Mouse (Mus musculus) adrenal gland, adult 2 months (tissue): Measurements from ENCODE around the gene Ank3. TPM values are rescaled to one million over a fixed set of nuclear protein-coding genes. Genes with fewer than 3 reads are reported as not detected.
A peak's percentile ranks its signal among the peaks of the same experiment; 100 is the strongest.

Experiments used
- DNase-seq: peaks from one replicate; pipeline ENCODE4 v3.0.0; 2021
- polyA plus RNA-seq: library from polyadenylated mRNA; depleted of rRNA; stranded (reverse); fragments of >200 nt; gene quantifications from 2 replicates; pipeline ENCODE4 v1.2.3, GENCODE M21; 2012
- total RNA-seq, 2 experiments: library from RNA; stranded (reverse); gene quantifications; 2 replicates each; pipeline ENCODE4 v1.2.3; 2021

Ank3 gene
- total and polyA plus RNA-seq, 3 experiments, result 0.79 to 12.9 (median 10.2) TPM

DNA sequence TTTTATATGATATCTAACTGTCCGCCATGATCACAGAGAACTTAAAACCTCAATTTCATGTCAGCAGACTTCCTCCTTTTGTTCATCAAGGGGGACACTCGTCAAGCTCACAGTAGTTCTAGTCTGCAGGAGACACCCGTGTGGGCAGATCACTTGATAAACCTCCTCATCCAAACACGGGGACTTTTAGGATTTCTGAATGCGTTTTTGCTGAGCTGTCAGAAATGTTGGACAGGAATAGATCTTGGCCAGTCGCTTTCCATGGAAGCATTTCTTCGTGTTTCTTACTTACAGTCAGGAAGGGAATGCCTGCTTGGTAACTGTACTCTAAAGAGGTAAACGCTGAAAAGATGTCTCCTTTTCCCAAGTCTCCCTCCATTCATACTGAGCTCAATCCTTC lies 598.5 kb downstream of the Ank3 start:
- no peak for DNase-seq

GRCm38 (mm10) chr10:70004058-70004457 lies 605.5 kb downstream of the Ank3 start:
- DNase-seq, result no peak

DNA sequence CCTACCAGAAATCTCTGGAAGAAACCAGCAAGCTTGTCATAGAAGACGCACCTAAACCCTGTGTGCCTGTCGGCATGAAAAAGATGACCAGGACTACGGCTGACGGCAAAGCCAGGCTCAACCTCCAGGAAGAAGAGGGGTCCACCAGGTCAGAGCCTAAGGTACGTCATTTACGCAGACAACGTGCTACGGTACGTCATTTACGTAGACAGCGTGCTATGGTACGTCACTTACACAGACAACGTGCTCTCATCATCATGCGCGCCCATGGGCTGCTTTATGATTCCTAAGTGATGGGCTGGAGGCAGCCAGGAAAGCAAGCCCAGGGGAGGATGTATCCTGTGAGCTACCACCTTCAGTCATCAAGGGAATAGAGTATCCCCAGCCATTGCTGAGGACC lies 606.3 kb downstream of the Ank3 start:
- DNase-seq, result no peak

GRCm38 (mm10) chr10:70006380-70006779 lies 607.8 kb downstream of the Ank3 start:
- DNase-seq, result no peak

- no peak for DNase-seq
These were observed 613.2 kb downstream of the Ank3 start for GRCm38 (mm10) chr10:70011738-70012137.

GRCm38 (mm10) chr10:70013931-70014330 lies 615.4 kb downstream of the Ank3 start:
- DNase-seq, result no peak

GRCm38 (mm10) chr10:70015201-70015600 lies 616.6 kb downstream of the Ank3 start:
- peak; percentile 50 for DNase-seq

DNA sequence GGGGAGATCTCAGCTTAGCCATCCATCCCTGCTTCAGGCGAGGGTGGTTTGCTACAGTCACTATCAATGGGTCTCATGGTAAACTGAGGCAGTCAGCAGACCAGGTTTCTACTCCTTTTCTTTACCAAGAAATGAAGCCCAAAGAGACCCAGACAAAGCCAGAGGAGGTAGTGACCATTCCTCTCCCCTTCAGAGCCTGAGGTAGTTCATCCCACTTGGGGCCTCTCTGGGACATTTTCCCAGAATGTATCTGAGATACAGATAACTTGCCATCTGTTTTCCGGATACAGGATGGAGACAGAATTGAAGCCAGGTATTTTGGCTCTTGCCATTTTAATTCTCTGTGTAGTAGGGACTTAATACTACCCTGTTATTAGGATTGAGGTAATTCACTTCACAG lies 620.1 kb downstream of the Ank3 start:
- no peak for DNase-seq

DNA sequence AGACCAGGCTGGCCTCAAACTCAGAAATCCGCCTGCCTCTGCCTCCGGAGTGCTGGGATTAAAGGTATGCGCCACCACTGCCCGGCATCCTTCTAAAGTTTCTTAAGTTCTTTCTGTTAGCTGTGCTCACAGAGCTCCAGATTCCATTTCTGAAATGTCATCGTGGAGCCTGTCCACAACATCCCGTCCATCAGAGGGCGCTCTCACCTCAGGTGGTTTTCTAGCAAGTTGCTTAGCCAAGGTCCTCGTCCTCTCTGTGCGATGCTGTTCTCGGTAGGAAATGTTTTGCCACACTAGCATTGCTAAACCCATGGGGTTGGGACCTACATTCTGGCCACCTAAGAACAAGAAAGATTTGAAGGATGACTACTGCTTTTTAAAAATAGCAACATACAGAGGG lies 623.1 kb downstream of the Ank3 start:
- peak; percentile 74 for DNase-seq

- DNase-seq, result no peak
These were observed 624.0 kb downstream of the Ank3 start for GRCm38 (mm10) chr10:70022596-70022995.

GRCm38 (mm10) chr10:70023861-70024260 lies 625.3 kb downstream of the Ank3 start:
- DNase-seq, result no peak

DNA sequence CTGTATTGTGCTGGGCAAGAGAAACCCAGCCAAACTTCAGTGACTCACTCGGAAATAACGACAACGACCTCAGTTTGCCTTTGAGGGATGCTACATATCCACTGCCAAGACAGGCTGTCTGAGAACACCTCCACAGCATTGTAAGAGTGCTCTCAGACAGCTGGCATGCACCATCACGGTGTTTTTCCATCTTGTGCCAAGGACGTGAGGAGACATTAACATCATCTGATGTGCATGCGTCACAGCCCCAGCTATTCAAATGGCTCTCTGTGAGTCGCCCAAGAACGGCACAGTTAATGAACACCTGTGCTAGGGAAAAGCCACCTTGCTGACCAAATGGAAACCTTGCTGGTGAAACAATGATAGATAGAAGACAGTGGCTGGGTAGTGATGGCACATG lies 633.4 kb downstream of the Ank3 start:
- DNase-seq, result peak; percentile 62

- no peak for DNase-seq
These were observed 634.4 kb downstream of the Ank3 start for GRCm38 (mm10) chr10:70032982-70033381.

DNA sequence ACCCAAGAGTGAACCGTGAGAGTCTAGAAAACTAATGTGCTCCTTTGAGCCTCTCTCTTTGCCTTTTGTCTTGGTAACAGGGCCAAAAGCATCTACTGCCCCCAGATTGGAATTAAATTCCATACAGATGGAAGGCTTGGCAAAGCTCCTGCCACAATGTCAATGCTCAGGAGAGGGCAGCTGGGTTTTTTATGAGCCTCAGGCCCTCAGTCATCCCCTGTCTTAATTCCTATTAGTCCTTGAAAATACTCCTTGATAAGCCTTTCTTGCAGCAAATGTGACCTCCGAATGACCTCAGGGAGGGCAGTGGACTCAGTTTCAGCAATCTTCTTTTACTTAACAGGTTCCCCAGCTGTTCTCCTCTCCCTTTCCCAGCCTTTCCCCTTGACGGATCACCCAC lies 635.3 kb downstream of the Ank3 start:
- DNase-seq, result no peak

- no peak for DNase-seq
These were observed 641.3 kb downstream of the Ank3 start for GRCm38 (mm10) chr10:70039871-70040291.

- no peak for DNase-seq
These were observed 643.0 kb downstream of the Ank3 start for GRCm38 (mm10) chr10:70041562-70041961.

GRCm38 (mm10) chr10:70045722-70046121 lies 647.1 kb downstream of the Ank3 start:
- DNase-seq, result no peak

- no peak for DNase-seq
These were observed 651.2 kb downstream of the Ank3 start for GRCm38 (mm10) chr10:70049771-70050170.

GRCm38 (mm10) chr10:70055291-70055690 lies 656.7 kb downstream of the Ank3 start:
- no peak for DNase-seq

- DNase-seq, result peak; percentile 82
These were observed 658.5 kb downstream of the Ank3 start for GRCm38 (mm10) chr10:70057064-70057463.

DNA sequence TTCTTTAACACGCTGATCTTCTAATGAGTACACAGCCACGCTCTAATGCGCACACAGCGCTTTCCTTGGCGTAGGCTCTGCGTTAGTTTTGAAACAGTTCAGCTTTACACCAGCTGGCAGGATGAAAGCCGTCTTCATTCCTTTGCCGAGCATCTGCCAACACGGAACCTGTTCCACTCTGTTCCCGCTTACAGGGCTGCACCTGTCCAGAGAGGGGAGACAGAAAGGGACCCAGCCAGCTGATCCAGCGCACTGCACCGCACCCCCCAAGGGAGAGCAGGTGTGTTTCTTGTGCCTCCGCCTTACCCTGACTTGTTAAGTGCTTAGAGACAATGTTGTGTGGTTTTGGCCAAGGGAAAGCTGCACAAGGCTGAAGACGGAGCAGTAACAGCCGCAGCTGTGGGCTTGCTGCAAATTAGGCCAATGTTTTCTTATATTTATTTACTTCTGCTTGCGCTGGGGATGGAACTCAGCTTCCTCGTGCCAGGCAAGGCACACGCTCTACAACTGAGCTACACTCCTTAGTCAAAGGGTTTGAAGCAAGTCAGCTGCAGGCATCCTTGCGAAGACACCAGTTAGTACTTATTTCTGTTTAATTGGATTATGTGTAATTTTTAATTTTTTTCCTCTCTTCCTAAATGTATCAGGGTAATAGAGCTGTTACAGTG lies 661.6 kb downstream of the Ank3 start:
- no peak for DNase-seq

- DNase-seq, result peak; percentile 58
These were observed 662.1 kb downstream of the Ank3 start for GRCm38 (mm10) chr10:70060689-70061081.

DNA sequence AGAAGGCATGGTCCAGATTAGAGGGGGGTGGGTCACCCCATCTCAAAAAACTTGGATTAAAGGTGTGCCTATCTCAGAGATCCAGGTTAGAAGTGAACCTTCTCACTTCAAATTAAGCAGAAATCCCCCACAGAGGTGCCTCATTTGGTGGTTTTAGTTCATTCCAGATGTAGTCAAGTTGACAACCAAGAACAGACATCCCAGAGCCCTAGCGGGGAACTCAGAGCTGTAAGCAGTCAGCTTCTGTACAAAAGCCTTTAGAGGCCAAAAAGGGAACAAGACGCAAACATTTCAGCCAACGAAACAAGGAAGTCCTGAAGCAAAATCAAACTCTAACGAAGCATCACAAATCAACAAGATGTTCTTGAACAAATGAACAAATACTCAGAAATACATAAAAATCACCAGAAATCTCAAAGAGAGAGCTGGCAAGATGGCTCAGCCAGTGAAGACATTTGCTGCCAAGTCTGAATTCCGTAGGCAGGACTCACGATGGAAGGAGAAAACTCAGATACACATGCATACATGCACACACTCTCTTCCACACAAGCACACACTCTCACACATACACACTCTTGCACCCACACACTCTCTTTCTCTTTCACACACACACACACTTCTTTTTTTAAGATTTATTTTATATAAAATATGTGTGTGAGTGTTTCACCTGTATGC lies 665.4 kb downstream of the Ank3 start:
- no peak for DNase-seq

GRCm38 (mm10) chr10:70065191-70065590 lies 666.6 kb downstream of the Ank3 start:
- no peak for DNase-seq
